Mouse (Mus musculus): Measurements from ENCODE around the gene Syt7.

DNA sequence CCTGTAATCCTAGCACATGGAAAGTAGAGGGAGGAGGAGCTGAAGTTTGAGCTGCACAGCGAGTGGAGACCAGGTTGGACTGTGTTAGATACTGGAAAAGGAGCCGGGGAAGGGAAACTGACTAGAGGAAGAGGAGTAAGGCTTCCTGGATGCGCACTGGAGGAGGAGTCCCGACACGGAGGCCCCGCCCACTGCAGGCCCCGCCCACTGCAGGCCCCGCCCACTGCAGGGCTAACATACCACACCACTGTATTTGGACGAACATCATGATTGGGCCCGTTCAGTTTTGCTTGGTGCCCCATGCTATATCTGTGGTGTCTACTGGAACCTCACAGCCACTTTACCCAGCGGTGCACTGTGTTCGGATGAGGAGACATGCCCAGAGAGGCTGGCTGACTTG lies 43.2 kb upstream of the Syt7 start:
- TF ChIP-seq POLR2A (IDR thresholded peaks at IDR 0.05; ENCODE audit: borderline replicate concordance, extremely low read depth, insufficient read depth, insufficient read length, poor library complexity, severe bottlenecking) (no peak), CTCF (IDR thresholded peaks at IDR 0.05; ENCODE audit: borderline replicate concordance, extremely low read depth, insufficient read depth, insufficient read length) (no peak)

Data from brain, embryonic 14.5 days (tissue).